Mouse (Mus musculus): ENCODE data around the gene Itm2c.

Itm2c gene

DNA sequence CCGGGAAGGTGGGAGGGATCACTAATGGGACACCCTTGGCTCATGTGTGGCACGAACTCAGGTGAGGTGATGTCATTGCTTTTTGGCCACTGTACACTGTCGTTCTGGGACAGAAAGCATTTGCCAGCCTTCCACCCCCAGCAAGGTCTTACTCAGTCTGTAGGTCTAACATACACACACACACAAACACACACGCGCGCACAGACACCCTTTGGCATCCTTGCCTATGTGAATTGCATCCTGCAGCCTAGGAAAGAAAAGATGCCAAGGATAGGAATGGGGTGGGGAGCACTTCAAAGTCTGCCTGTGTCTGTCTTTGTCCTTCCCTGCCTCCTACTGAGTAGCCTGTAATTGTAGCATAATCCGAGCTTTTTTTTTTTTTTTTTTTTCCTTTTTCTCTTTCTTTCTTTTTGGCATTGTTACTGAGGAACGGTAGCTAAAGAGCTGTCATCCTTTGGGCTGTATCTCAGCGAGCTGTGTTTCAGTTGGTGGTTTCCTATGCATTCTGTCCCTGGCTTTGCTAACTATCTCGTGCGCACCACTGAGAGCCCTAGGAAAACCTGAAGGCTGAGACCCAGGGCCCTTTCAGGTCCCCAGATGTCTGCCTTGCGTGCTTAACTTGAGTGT lies 4.8 kb downstream of the Itm2c start:
- ATAC-seq (ENCODE audit: insufficient number of reproducible peaks, low FRiP score, low TSS enrichment): peak; percentile 17; the same call in 1 of the 2 replicates

DNA sequence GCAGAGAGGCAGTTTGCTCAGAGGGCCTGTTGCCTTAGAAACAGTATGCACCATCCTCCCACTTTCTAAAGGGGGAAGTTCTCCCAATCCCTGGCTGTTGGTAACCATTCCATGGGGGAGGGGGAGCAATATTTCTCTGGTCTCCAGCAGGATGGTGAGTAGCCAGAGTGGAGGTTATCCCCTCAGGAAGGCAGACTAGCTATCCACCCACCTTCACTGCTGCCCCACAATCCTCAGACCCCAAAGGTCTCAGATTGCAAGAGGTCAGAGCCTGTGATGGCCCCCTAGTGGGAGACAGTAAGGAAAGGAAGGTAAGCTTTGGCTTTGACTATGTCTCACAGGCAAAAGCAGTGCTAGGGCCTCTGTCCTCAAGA lies 5.3 kb downstream of the Itm2c start:
- ATAC-seq (ENCODE audit: insufficient number of reproducible peaks, low FRiP score, low TSS enrichment): no peak

DNA sequence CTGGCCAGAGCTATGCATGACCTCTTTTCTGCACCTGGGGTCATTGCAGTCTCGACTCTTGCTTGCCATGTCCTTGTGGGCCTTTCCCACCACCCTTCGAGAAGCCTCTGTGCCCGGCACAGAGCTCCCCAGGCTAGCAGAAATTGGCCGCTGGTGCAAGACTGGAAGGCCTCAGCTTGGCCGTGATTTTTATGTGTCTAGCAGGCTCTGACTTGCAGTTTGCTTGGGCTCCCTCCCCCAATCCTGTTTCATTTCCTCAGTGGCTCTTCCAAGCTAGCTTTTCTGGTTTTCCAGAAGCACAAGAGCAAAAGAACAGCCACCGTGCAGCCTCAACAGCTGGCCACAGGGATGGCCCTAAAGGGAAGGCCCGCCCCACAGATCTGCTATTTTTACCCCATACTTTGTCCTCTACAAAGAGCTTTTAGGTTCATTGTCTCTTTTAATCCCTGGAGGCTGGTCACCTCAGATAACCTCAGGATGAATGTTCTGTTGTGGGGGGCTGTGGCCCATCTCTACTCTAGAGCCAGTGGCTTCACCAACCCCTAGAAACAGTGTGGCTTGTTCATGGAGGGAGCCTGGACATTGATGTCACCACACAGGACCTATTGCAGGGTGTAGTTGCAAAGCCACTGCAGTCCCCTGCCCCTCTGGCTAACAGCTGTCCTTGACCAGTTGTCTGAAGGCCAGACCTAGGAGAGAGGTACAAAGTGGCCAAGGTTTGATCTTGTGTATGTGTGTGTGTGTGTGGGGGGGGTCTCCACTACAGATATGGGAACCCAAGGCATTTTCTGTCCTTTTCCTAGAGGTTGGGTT lies 6.6 kb downstream of the Itm2c start:
- no peak for ATAC-seq (ENCODE audit: insufficient number of reproducible peaks, low FRiP score, low TSS enrichment)

DNA sequence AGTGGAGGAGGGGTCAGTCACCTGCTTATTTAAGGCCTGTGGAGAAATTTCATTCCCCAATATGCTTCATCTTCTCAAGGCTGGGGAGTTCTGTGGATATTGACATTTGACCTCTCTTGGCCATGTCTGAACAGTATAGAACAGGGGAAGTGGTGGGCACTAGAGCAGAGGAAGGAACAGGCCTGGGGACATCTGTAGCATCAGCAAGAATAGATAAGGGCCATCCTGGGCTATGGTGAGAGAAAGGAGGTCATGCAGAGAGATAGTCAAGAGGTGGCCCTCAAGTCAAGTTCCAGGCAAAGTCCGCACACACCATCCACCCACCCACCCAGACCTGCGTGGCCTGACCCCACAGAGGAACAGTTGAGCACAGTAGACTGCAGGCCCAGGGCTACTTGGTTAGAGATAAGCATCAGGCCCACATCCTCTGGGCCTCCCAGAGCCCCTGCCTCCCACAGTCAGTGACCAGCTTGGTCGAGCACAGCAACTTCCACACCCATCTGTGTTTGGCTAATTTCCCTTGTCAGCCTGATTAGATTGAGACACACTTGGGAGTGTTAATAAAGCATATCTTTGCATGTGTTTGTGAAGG lies 7.5 kb downstream of the Itm2c start:
- no peak for ATAC-seq (ENCODE audit: insufficient number of reproducible peaks, low FRiP score, low TSS enrichment)

DNA sequence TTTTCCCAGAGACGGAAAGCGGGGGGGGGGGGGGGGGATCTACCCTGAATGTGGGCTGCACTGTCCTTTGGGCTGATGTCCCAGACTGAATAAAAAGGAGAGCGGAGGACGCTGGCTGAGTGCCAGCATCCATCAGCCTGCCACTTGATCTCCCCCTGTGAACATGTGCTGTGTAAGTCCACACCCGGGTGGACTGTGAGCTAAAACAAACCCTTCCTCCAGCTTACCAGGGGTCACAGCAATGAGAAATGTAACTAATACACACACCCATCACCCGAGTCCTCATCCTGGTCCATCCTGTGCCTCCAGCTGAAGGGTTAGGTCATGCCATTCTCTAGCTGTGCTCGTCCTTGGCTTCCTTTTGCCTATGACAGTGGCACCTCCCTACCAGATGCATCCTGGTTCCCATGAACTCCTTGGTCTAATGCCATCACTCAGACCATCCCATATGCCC lies 8.1 kb downstream of the Itm2c start:
- peak; percentile 38 for ATAC-seq (ENCODE audit: insufficient number of reproducible peaks, low FRiP score, low TSS enrichment)

DNA sequence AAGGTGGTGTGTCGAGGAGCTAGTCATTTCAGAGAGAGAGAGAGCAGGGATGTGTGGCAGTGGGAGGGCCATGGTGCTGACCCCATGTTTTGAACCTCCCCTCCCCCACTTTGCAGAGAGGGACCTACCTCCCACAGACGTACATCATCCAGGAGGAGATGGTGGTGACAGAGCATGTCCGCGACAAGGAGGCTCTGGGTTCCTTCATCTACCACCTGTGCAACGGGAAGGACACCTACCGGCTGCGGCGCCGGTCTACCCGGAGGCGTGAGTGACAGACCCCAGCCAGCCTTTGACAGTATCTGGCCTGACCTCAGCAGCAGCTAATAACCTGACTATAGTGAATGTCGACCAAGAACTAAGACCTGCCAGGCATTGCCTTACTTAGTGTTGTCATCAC lies 12.8 kb downstream of the Itm2c start:
- no peak for ATAC-seq (ENCODE audit: insufficient number of reproducible peaks, low FRiP score, low TSS enrichment)

DNA sequence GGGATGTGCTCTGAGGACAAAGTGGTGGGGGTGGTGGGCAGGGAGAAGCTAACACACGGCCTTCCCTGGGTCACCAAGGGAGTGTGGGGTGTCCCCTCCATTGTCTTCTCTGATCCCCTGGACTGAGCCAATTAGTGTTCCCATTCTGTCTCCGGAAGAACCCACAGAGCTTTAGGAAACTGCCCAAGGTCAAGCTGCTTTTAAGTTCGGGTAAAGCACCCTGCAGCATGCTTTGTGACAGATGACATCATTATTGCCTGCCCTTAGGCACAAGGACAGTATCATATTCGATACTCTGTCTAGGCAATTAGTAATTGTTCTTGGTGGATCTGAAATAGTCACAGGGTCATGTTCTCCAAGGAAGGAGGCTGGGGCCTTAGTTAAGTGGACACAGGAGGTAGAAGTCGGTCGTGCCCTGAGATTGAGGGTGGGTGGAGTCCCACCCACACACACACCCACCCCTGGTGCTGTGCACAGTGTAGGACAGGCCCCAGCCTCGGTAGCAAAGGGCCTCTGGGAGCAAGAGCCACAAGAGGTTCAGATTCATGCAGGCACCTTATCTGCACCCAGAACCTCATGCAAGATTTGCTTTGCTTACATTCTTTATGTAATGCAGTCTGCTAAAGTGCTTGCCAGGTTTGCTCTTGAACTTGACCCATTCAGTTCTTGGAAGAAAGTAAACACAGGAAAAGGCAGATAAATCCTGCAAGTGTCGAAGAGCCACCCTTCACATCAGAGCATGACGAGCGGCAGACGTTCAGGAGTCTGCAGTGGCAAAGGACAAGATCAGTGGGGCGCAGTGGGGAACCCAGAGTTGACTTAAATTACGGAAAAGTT lies 14.9 kb downstream of the Itm2c start:
- ATAC-seq (ENCODE audit: insufficient number of reproducible peaks, low FRiP score, low TSS enrichment): no peak

DNA sequence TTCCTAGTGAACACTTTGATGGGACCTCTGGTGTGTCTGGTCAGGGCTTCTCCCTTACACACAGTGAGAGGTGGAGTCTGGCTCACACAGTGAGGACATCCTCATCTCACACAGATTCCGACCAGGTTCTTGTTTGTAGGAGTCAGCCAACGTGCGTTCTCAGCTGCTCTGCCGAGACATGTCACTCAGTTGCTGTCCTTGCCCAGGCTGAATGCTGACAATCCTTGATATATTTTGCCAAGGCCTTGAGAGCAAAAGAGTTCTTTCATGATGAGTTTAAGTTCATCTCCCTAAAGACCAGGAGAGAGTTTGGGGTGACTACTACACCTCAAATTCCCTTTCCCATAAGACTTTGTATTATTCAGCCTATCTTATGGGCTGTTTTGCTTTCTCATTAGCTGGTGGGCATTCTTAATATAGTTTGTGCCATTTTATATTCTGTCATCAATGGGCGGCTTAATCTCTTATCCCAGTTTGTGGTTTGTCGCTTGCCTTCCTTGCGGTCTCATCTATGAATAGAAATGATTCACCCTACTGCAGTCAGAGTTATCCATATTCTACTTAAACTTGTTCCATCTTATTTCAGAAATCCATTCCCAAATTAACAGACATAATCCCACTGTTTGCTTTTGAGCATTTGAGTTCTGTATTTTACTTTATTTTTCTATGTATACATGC lies 19.1 kb downstream of the Itm2c start:
- ATAC-seq (ENCODE audit: insufficient number of reproducible peaks, low FRiP score, low TSS enrichment): no peak

DNA sequence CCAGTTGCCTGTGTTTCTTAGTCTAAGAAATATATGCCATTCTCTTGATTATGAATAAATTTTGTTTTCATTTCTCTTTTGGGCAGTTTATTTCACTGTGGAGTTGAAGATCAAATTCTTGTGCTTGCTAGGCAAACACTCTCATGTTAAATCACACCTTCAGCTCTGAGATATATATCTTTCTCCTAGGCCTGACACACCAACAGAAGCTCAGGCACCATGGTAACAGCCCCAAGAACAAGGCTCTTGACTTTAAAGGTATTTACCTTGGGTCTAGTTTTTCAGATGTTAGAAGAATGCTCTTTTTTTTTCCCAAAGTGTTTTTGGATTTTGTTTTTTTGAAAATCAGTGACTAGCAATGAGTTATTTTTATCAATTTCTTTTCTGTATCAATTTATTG lies 21.8 kb downstream of the Itm2c start:
- no peak for ATAC-seq (ENCODE audit: insufficient number of reproducible peaks, low FRiP score, low TSS enrichment)

DNA sequence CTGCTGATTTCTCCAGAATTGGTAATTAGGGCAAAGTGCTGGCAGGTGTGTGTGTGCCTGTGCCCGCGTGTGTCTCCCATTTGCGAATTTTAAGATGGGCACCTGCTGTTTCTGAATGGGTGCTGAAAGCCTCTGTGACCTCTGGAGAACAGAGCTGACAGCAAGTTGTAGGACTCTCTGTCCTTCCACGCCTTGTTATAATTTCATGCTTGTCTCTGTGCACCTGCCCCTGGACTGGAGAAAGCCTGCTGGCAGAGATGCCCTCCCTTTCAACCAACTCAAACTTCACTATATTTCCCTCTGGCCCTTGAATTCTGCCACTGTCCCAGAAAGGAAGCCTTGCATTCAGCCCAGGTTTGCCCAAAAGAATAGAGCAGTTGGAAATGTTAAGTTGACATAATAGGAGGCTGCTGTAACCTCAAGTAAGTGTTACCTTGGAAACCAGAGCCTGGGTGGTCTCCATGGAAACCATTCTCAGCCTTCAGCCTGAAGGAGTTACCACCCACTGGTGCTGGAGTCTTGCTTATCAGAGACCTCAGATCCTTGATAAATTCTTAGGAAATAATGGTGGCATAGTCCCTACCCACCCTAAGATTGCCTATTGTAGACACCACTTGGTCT lies 22.9 kb downstream of the Itm2c start:
- no peak for ATAC-seq (ENCODE audit: insufficient number of reproducible peaks, low FRiP score, low TSS enrichment)

DNA sequence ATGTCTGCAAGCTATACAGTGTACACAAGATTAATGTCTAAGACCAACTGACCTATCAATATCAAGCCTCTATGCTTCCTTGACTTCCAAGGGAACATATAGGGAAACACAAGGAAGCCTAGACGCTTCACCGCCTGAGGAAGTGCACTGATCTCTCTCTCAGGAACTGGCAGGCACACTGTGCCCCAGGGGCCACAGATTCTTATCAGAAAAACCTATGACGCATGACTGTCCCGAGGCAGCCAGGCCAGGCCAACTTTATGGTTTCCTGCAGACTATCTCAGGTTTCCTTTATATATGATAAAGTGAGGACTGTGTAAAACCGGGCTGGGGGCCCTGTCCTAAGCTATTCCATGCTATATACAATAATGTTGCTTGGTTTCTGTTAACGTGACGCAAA lies 25.5 kb downstream of the Itm2c start:
- no peak for ATAC-seq (ENCODE audit: insufficient number of reproducible peaks, low FRiP score, low TSS enrichment)

DNA sequence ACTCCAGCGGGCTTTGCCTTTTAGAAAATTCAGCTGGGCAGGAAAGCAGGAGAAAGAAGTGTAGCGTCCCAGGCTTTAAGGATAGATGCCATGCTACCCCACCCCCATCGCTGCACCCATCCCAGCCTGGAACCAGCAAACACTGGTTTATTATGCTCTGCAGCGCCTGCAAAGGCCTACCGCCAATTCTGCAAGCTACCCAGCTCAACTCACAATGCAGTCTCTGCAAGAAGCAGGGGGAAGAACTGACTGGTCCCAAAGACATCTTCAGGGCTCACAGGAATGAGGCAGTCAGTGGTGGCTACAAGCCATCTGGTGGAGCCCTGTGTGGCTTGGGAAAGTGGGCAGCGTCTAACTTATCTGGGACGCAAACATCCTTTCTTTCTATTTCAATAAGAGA lies 27.6 kb downstream of the Itm2c start:
- ATAC-seq (ENCODE audit: insufficient number of reproducible peaks, low FRiP score, low TSS enrichment): no peak

DNA sequence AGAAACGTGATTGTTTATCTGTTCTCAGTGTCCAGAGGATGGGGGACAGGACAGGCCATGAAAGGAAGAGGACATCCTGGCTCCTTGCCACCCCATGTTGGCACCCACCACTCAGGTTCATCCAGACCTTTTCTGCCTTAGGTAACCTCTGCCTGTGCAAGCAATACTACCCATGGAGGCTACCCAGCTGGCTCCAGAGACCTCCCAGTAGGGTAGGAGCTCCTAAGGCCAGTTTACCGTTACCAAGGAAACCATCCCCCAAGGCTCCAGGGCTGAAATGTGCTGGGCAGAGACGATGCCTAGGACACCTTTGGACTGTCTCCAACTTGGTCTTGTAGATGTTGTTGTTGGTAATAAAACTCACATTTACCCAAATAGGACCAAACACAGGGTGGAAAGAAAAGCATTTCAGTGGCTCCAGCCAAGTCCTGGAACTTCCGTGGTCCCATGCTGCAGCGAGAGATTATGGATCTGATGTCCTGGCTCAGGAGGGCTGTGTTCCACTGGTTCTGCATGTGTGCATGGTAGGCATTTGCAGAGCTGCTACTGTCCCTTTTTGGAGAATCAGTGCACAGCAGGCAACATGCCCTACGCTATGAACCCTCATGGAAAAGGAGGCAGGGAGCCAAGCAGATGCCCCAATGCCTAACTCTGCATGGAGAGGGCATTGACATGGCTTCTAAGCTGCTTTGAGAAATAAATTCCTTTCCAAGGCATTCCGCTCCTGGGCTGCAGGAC lies 28.2 kb downstream of the Itm2c start:
- peak; percentile 58; the same call in 1 of the 2 replicates for ATAC-seq (ENCODE audit: insufficient number of reproducible peaks, low FRiP score, low TSS enrichment)

DNA sequence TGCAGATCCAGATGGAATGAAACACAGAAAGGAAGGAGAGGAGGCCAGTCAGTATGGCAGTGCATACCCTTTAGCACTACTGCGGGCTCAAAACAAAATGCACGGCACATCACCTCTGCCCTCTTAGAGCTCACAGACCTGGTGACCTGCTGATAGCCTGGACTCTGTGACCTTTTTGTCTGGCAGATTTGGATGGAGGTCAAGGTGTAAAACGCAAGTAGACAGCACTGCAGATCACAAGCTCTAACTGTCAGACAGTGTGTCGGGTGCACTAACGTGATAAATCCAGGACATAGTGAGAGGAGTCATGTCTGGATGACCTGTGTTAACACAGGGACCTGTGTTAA lies 28.8 kb downstream of the Itm2c start:
- no peak for ATAC-seq (ENCODE audit: insufficient number of reproducible peaks, low FRiP score, low TSS enrichment)

DNA sequence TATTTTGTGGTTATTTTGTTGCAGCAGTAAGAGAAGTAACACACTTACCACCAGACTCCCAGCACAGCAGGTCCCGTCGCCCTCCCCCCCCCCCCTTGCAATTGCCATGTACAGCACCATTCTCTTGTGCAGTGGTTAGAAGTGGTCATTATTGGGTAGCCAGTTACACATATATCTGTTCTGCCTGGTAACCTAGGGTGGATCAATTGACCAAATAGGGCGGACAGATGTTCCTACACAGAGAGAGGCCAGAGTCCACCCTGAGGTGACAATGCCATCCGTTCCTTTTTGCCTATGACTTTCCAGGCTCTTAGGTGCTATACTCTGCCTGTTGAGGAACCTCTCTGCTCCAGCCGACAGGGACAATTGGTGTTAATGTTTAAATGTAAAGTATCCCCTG lies 31.1 kb downstream of the Itm2c start:
- no peak for ATAC-seq (ENCODE audit: insufficient number of reproducible peaks, low FRiP score, low TSS enrichment)

DNA sequence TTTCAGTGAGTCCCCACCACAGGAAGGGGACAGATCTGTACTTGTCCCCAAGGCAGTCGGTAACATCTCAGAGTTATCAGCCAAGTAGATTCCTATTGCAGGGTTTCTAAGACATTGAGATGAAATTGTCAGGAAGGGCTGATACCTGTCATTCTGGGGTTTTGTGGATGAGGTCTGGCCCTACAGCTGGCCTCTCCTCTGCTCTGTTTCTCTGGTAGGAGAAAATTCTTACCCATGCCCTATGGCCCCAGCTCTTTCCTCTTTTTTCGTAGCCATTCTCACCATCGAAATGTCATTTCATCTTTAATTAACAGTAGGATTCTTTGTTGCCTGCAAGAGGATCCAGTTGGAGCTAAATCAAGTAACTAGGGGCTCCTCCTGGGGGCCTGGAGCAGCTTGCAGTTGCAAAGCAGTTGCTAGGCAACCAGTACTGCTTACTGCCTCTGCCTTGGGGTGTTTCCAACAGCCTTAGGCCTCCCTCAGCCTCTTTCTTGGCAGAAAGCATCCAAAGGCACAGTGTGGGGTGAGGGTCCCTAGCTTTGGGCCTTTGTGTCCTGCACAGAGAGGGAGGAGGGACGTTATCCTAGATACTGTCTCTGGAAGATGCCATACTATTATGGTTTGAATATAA lies 34.1 kb downstream of the Itm2c start, which contains the start of gene 4933407L21Rik:
Gene 4933407L21Rik, plus strand, starts transcription at position 427 of the 631 bp plus-strand sequence.
- peak; percentile 52; the same call in 1 of the 2 replicates for ATAC-seq (ENCODE audit: insufficient number of reproducible peaks, low FRiP score, low TSS enrichment)

DNA sequence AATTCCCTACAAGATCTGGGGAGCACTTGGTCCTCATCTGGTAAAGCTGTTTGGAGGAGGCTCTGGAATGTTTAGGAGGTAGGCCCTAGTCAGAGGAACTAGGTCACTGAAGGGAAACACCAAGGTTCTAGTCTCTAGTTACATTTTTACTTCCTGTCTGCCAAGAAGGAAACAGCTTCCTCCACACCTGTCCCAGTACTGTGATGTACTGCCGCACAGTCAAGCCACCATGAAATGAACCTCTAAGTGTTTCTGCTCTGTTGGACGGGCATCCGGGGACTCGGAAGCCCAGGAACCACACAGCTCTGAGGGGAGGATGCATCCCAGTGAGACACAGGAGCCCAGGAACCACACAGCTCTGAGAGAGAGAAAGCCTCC lies 34.6 kb downstream of the Itm2c start:
- no peak for ATAC-seq (ENCODE audit: insufficient number of reproducible peaks, low FRiP score, low TSS enrichment)

DNA sequence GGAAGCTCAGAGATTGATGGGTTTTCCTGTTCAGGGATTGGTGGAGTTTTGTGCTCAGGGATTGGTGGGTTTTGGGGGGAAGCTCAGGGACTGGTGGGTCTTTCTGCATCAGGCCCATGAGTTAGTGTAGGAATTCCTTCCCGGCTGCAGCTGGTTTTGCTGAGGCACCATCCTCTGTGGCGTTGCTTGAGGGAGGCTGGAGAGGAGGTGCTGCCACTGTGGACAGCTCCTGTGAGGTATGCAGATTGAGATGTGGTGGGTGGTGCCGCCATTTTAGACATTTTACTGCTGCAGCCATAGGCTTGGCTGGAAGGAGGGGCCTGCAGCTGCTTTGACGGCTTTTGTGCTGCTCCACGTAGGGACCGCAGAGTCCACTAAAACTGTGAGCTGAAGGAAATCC lies 35.3 kb downstream of the Itm2c start:
- no peak for ATAC-seq (ENCODE audit: insufficient number of reproducible peaks, low FRiP score, low TSS enrichment)

DNA sequence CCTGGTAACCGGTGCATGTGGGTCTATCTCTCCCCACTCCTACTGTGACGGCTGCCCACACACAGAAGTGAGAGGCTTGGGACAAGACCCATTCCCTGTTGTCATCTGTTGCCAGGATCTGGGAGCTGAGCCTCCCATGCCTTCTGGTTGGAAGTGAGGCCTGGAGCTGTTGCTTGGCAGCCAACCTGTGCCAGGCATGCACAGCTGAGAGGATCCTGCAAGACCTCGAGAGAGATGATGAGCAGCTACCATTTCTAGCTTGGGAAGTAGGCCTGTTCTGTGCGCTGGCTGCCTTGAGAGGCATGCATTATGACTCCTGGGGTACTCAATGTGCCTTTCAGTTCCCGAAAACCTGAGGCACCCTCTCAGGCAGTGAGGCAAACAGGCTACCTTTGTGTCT lies 37.1 kb downstream of the Itm2c start:
- ATAC-seq (ENCODE audit: insufficient number of reproducible peaks, low FRiP score, low TSS enrichment): no peak

Measured in cerebellum, adult (tissue).